Mouse (Mus musculus): ENCODE measurements around the gene H2afx.
A peak's percentile ranks its signal among the peaks of the same experiment; 100 is the strongest.
"Not testable (repeated sequence)": the region's sequence is repeated elsewhere in the genome, so short reads cannot be mapped to it uniquely, and the experiment has no call there.

H2afx gene

GRCm38 (mm10) chr9:44334396-44335330 is at the start of gene H2afx:
H2afx (plus strand) TSS chr9:44334694.
- DNase-seq, result peak; percentile 99 to 100

- no peak for DNase-seq
Observed at GRCm38 (mm10) chr9:44286256-44286850, 48.1 kb upstream of the H2afx start.

- no peak for DNase-seq
Observed at GRCm38 (mm10) chr9:44287003-44287400, 47.5 kb upstream of the H2afx start.

- no peak for DNase-seq
Observed at GRCm38 (mm10) chr9:44287401-44288075, 47.0 kb upstream of the H2afx start.

- no peak for DNase-seq
Observed at GRCm38 (mm10) chr9:44288076-44288958, 46.2 kb upstream of the H2afx start, which contains the start of gene Abcg4. Abcg4 (minus strand) TSS chr9:44288615.

- DNase-seq, result no peak
Observed at GRCm38 (mm10) chr9:44288959-44289291, 45.6 kb upstream of the H2afx start.

GRCm38 (mm10) chr9:44292490-44292889 is 42.0 kb upstream of the H2afx start:
- DNase-seq, result peak in 1 of 2 experiments; percentile 74

GRCm38 (mm10) chr9:44300001-44300400 is 34.5 kb upstream of the H2afx start:
- DNase-seq, result not testable (repeated sequence)

- DNase-seq, result peak; percentile 98 to 99
Observed at GRCm38 (mm10) chr9:44305466-44306079, 28.9 kb upstream of the H2afx start, which contains the start of gene Hinfp. Hinfp (minus strand) TSS chr9:44305671.

- no peak for DNase-seq
Observed at GRCm38 (mm10) chr9:44306532-44306931, 28.0 kb upstream of the H2afx start.

GRCm38 (mm10) chr9:44307248-44307647 is 27.2 kb upstream of the H2afx start:
- no peak for DNase-seq

- DNase-seq, result no peak
Observed at GRCm38 (mm10) chr9:44309756-44310155, 24.7 kb upstream of the H2afx start.

GRCm38 (mm10) chr9:44310750-44311135 is 23.8 kb upstream of the H2afx start:
- DNase-seq, result no peak

GRCm38 (mm10) chr9:44311136-44312134 is 23.1 kb upstream of the H2afx start:
- DNase-seq, result peak in 1 of 2 experiments; percentile 43

- DNase-seq, result no peak
Observed at GRCm38 (mm10) chr9:44313476-44314256, 20.8 kb upstream of the H2afx start.

- DNase-seq, result no peak
Observed at GRCm38 (mm10) chr9:44314257-44314547, 20.3 kb upstream of the H2afx start.

GRCm38 (mm10) chr9:44314910-44315309 is 19.6 kb upstream of the H2afx start:
- DNase-seq, result no peak

GRCm38 (mm10) chr9:44317452-44317851 is 17.0 kb upstream of the H2afx start:
- DNase-seq, result no peak

GRCm38 (mm10) chr9:44318076-44318825 is 16.2 kb upstream of the H2afx start:
- peak; percentile 81 to 83 for DNase-seq

- peak in 1 of 2 experiments; percentile 63 for DNase-seq
Observed at GRCm38 (mm10) chr9:44318826-44319095, 15.7 kb upstream of the H2afx start.
